Mouse (Mus musculus): ENCODE results near the gene Oaz2. TPM values are rescaled to one million over a fixed set of nuclear protein-coding genes. Genes with fewer than 3 reads are reported as not detected.

The Oaz2 gene
- polyA plus RNA-seq (2012; ENCODE audit: insufficient read depth, insufficient read length, missing spikeins): 51.5 and 58.1 TPM in 2 replicates

DNA sequence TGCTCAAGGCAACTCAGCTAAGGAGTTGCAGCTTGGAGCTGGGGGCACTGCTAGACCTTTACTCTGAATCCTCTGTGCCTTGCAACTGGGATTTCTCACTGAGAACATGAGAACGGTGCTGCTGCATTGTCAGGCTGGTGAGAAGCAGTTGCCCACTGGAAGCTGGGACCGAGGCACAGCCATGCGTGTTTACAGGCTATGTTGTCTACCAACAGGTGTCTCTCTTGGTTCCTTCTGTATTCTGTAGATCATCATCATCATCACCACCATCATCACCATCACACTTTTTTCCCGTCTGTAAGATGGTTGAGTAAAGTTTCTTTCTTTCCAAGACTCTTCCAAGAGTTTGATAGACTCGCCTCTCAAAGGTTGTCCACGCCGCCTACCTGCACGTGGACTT lies at the start of gene Oaz2:
Gene Oaz2, plus strand, starts transcription at position 301 of the 400 bp plus-strand sequence.
- Histone ChIP-seq H3K4me1 (ENCODE audit: control insufficient read depth, insufficient read depth, low read length) (no peaks in the 10 kb centered on the region), H3K4me3 (ENCODE audit: insufficient read depth, low read length) (no peak within 1 kb of the TSS), H3K27ac (ENCODE audit: insufficient read depth, low read depth, low read length) (no peak within 1 kb of the TSS)
- TF ChIP-seq POLR2A (IDR thresholded peaks at IDR 0.05; ENCODE audit: borderline replicate concordance, low read depth, low read length) (no peak), CTCF (IDR thresholded peaks at IDR 0.05; ENCODE audit: low read depth, low read length) (no peak)

DNA sequence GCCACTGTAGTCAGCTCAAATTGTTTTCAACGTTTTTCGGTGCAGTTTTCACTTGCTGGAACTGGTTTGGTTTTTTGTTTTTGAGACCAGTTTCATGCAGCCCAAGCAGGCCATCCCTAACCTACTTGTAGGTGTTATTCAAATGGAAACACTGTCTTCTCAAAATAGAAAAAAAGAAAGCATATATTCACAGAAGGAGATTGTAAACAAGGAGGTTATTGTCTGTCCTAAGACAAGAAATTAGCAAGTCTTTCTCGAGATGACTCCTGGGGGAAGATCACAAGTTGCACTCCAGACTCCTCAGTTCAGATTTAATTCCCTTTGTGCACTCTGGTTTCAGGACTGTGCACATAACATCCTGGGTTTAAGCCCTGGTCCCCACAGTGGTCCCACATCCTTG lies 48.5 kb upstream of the Oaz2 start:
- TF ChIP-seq POLR2A (IDR thresholded peaks at IDR 0.05; ENCODE audit: borderline replicate concordance, low read depth, low read length): no peak
- TF ChIP-seq CTCF (IDR thresholded peaks at IDR 0.05; ENCODE audit: low read depth, low read length): no peak
- Histone ChIP-seq H3K4me1 (ENCODE audit: control insufficient read depth, insufficient read depth, low read length) (no peaks in the 10 kb centered on the region), H3K4me3 (ENCODE audit: insufficient read depth, low read length) (no peak overlapping the region), H3K27ac (ENCODE audit: insufficient read depth, low read depth, low read length) (no peak overlapping the region)

- Histone ChIP-seq H3K4me3 (ENCODE audit: insufficient read depth, low read length) (no peak overlapping the region), H3K27ac (ENCODE audit: insufficient read depth, low read depth, low read length) (no peak overlapping the region), H3K4me1 (ENCODE audit: control insufficient read depth, insufficient read depth, low read length) (no peaks in the 10 kb centered on the region)
- TF ChIP-seq CTCF (IDR thresholded peaks at IDR 0.05; ENCODE audit: low read depth, low read length): no peak
- no peak for TF ChIP-seq POLR2A (IDR thresholded peaks at IDR 0.05; ENCODE audit: borderline replicate concordance, low read depth, low read length)
Observed at GRCm38 (mm10) chr9:65621196-65621595, 46.6 kb upstream of the Oaz2 start.

GRCm38 (mm10) chr9:65621666-65622065 lies 46.1 kb upstream of the Oaz2 start:
- Histone ChIP-seq H3K27ac (ENCODE audit: insufficient read depth, low read depth, low read length) (no peak overlapping the region), H3K4me1 (ENCODE audit: control insufficient read depth, insufficient read depth, low read length) (no peaks in the 10 kb centered on the region), H3K4me3 (ENCODE audit: insufficient read depth, low read length) (no peak overlapping the region)
- TF ChIP-seq POLR2A (IDR thresholded peaks at IDR 0.05; ENCODE audit: borderline replicate concordance, low read depth, low read length): no peak
- TF ChIP-seq CTCF (IDR thresholded peaks at IDR 0.05; ENCODE audit: low read depth, low read length): no peak

DNA sequence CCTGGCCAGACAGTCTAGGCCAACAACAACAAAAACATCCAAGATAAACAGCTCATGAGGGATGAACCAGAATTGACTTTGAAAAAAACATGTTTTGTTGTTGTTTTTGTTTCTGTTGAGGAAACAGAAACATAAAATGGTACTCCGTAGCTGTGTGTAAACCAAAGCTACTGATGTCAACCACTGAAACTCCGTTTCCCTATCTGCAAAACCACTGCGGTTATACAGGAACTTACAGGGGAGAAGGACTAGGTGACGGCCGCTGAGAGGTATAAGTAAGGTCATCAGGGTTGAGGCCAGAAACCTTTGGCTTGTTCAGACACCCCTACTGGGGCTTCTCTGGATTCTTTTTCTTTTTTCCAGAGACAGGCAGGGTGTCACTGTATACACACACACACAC lies 45.0 kb upstream of the Oaz2 start:
- Histone ChIP-seq H3K27ac (ENCODE audit: insufficient read depth, low read depth, low read length) (no peak overlapping the region), H3K4me3 (ENCODE audit: insufficient read depth, low read length) (no peak overlapping the region), H3K4me1 (ENCODE audit: control insufficient read depth, insufficient read depth, low read length) (no peaks in the 10 kb centered on the region)
- TF ChIP-seq CTCF (IDR thresholded peaks at IDR 0.05; ENCODE audit: low read depth, low read length) (no peak), POLR2A (IDR thresholded peaks at IDR 0.05; ENCODE audit: borderline replicate concordance, low read depth, low read length) (no peak)

GRCm38 (mm10) chr9:65624266-65624665 lies 43.5 kb upstream of the Oaz2 start:
- TF ChIP-seq CTCF (IDR thresholded peaks at IDR 0.05; ENCODE audit: low read depth, low read length) (no peak), POLR2A (IDR thresholded peaks at IDR 0.05; ENCODE audit: borderline replicate concordance, low read depth, low read length) (no peak)
- H3K4me3 ChIP-seq (ENCODE audit: insufficient read depth, low read length): no peak overlapping the region
- H3K27ac ChIP-seq (ENCODE audit: insufficient read depth, low read depth, low read length): no peak overlapping the region
- H3K4me1 ChIP-seq (ENCODE audit: control insufficient read depth, insufficient read depth, low read length): no peaks in the 10 kb centered on the region

GRCm38 (mm10) chr9:65629025-65629766 lies 38.6 kb upstream of the Oaz2 start, which contains the start of gene Rbpms2:
Gene Rbpms2 (plus strand): TSS chr9:65629648.
- TF ChIP-seq POLR2A (IDR thresholded peaks at IDR 0.05; ENCODE audit: borderline replicate concordance, low read depth, low read length): no peak
- TF ChIP-seq CTCF (IDR thresholded peaks at IDR 0.05; ENCODE audit: low read depth, low read length): no peak
- Histone ChIP-seq H3K4me3 (ENCODE audit: insufficient read depth, low read length) (peak within 1 kb of the TSS; percentile 61), H3K4me1 (ENCODE audit: control insufficient read depth, insufficient read depth, low read length) (no peaks in the 10 kb centered on the region), H3K27ac (ENCODE audit: insufficient read depth, low read depth, low read length) (no peak within 1 kb of the TSS)

DNA sequence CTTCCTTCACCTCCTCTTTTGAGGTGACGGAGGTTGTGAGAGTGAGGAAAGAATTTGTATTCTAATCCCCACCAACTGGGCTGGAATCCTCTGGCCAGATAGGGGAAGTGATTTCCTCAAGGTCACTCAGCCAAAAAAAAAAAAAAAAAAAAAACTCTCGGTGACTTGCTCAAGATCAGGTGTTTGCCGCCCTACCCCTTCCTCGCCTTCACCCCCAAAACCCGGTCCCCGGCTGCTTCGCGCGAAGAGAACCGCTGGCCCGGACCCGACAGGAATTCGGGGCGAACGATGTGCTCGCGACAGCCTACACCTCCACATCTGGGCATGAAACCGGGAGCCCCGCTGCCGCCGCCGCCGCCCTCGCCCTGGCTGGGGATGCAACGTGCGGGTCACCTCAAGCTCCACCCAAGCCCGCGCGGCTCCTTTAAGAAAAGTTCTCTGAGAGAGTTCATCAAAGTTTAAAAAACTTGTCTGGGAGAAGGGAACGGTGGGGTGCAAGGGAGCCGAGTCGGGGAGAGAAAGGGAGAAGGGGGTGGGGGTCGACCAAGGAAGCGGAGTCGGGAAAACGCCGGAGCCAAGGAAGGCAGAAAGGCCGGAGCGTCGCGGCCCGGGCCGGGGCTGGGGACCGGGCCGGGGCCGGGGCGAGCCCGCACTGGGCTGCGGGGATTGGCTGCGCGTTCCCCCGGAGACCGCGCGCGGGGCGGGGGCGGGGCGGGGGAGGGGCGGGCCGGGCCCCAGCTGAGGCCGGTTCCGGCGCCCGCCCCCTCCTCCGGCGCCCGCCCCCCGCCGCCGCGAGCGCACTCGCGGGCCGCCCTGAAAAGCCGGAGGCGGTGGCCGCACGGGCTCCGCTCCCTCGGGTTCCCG lies 37.8 kb upstream of the Oaz2 start:
- Histone ChIP-seq H3K4me3 (ENCODE audit: insufficient read depth, low read length) (peak overlapping the region; percentile 61), H3K4me1 (ENCODE audit: control insufficient read depth, insufficient read depth, low read length) (no peaks in the 10 kb centered on the region), H3K27ac (ENCODE audit: insufficient read depth, low read depth, low read length) (no peak overlapping the region)
- TF ChIP-seq CTCF (IDR thresholded peaks at IDR 0.05; ENCODE audit: low read depth, low read length) (no peak), POLR2A (IDR thresholded peaks at IDR 0.05; ENCODE audit: borderline replicate concordance, low read depth, low read length) (no peak)

DNA sequence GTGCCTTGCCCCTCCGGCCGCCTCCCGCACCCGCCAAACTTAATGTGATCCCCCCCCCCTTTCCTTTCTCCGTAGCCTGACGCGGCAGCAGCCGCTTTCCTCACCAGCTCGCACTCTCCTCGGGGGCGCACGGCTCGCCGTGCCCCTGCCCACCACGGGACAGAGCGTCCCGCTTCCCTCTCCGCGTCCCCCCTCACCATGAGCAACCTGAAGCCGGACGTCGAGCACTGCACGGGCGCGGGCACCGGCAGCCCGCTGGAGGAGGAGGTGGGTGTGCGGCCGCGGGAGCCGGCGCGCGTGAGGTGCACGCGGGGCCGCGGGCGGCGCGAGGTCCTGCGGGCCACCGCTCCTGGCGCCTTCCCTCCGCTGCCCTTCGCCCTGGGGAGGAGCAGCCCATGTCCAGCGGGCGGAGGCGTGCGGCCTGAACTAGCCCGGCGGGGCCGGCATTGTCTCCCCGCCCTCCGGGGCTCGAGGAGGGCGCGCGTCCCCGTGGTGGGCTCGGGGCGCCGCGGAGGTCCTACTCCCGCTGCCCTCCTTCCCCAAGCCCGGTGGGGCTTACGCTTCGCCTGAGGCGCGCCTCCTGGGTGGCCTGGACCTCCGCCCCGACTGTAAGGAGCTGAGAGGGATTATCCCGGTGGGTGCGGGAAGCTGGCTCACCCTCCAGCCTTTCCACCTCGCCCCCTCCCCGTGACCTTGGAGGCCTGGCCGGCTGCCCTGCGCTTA lies 37.0 kb upstream of the Oaz2 start:
- no peak for TF ChIP-seq POLR2A (IDR thresholded peaks at IDR 0.05; ENCODE audit: borderline replicate concordance, low read depth, low read length)
- no peak for TF ChIP-seq CTCF (IDR thresholded peaks at IDR 0.05; ENCODE audit: low read depth, low read length)
- Histone ChIP-seq H3K4me1 (ENCODE audit: control insufficient read depth, insufficient read depth, low read length) (no peaks in the 10 kb centered on the region), H3K27ac (ENCODE audit: insufficient read depth, low read depth, low read length) (no peak overlapping the region), H3K4me3 (ENCODE audit: insufficient read depth, low read length) (peak overlapping the region; percentile 61)
